Mouse (Mus musculus): Measurements from ENCODE around the gene Grhl1.

DNA sequence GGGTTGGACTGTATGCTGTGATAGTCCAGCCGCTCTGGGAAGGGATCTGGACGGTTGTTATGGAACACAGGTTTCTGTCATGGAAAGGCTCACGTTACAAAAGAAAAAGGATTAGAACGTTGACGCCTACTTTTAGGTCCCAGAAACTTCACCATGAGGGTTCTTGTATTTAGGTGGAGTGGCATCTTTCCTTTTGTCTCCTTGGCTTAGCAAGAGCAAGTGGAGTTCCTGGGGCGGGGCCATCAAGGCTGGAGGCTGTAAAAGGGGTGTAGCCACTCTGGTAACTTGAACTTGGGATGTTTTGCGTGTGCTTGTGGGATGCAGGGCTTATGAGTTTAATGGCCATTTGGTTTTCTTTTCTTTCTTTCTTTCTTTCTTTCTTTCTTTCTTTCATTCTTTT lies 18.3 kb downstream of the Grhl1 start:
- TF ChIP-seq POLR2A (IDR thresholded peaks at IDR 0.05; ENCODE audit: control insufficient read depth, extremely low read depth, insufficient read depth, low read length, poor library complexity) (no peak), CTCF (IDR thresholded peaks at IDR 0.05; ENCODE audit: borderline replicate concordance, control insufficient read depth, extremely low read depth, insufficient read depth, low read length, poor library complexity) (no peak)
